Mouse (Mus musculus) midbrain, embryonic 11.5 days (tissue): Measurements from ENCODE around the gene D930048N14Rik. TPM values are rescaled to one million over a fixed set of nuclear protein-coding genes. Genes with fewer than 3 reads are reported as not detected.

Source experiments
- ATAC-seq: fragments of 200-750 bp; cut with Nextera tagmentation; 2 replicates; pipeline ENCODE4 v1.8.0; 2017; ENCODE audit warnings: moderate TSS enrichment, moderate library complexity; ENCODE audit not compliant: low FRiP score
- DNase-seq: peaks from one replicate; pipeline ENCODE4 v3.0.0; 2015; ENCODE audit warnings: low spot score; ENCODE audit errors: missing footprints
- H3K27ac ChIP-seq: fragments of 300-500 bp; sonication (generic); 2 replicates; pipeline ENCODE4 v1.5.1; 2014; ENCODE audit warnings: low read depth, low read length
- H3K27me3 ChIP-seq: fragments of 300-500 bp; sonication (generic); 2 replicates; pipeline ENCODE4 v1.6.1; 2014; ENCODE audit warnings: mild to moderate bottlenecking, low read length, moderate library complexity, mixed read lengths; ENCODE audit not compliant: control insufficient read depth, insufficient read depth
- H3K36me3 ChIP-seq: fragments of 300-500 bp; sonication (generic); 2 replicates; pipeline ENCODE4 v1.6.1; 2014; ENCODE audit warnings: mild to moderate bottlenecking, low read length, moderate library complexity, mixed read lengths; ENCODE audit not compliant: control insufficient read depth, insufficient read depth
- H3K4me1 ChIP-seq: fragments of 300-500 bp; sonication (generic); 2 replicates; pipeline ENCODE4 v1.6.1; 2014; ENCODE audit warnings: low read length; ENCODE audit not compliant: control insufficient read depth, insufficient read depth
- H3K4me2 ChIP-seq: fragments of 300-500 bp; sonication (generic); 2 replicates; pipeline ENCODE4 v1.6.1; 2014; ENCODE audit warnings: mild to moderate bottlenecking, moderate library complexity
- H3K4me3 ChIP-seq: fragments of 300-500 bp; sonication (generic); 2 replicates; pipeline ENCODE4 v1.5.1; 2014; ENCODE audit warnings: low read depth, low read length
- H3K9ac ChIP-seq: fragments of 300-500 bp; sonication (generic); 2 replicates; pipeline ENCODE4 v1.6.1; 2014; ENCODE audit warnings: low read length
- H3K9me3 ChIP-seq: fragments of 300-500 bp; sonication (generic); 2 replicates; pipeline ENCODE4 v1.6.1; 2016; ENCODE audit warnings: low read length; ENCODE audit not compliant: control insufficient read depth
- WGBS: fragments of 180-500 bp; shearing (Covaris S2); extraction: QIAGEN DNeasy Blood & Tissue Kit; methylation state at CpG from one replicate; pipeline ENCODE4 v1.1.7; 2014; 5-methylcytosine and 5-hydroxymethylcytosine counted together
- polyA plus RNA-seq: library from polyadenylated mRNA; unstranded; fragments of >200 nt; fragmentation: Nextera tagmentation; extraction: Ambion mirVana; gene quantifications from 2 replicates; pipeline ENCODE4 v1.2.1, GENCODE M21; 2014

The D930048N14Rik gene
- polyA plus RNA-seq, 1 experiment from 2014 or later: 0.18 TPM

DNA sequence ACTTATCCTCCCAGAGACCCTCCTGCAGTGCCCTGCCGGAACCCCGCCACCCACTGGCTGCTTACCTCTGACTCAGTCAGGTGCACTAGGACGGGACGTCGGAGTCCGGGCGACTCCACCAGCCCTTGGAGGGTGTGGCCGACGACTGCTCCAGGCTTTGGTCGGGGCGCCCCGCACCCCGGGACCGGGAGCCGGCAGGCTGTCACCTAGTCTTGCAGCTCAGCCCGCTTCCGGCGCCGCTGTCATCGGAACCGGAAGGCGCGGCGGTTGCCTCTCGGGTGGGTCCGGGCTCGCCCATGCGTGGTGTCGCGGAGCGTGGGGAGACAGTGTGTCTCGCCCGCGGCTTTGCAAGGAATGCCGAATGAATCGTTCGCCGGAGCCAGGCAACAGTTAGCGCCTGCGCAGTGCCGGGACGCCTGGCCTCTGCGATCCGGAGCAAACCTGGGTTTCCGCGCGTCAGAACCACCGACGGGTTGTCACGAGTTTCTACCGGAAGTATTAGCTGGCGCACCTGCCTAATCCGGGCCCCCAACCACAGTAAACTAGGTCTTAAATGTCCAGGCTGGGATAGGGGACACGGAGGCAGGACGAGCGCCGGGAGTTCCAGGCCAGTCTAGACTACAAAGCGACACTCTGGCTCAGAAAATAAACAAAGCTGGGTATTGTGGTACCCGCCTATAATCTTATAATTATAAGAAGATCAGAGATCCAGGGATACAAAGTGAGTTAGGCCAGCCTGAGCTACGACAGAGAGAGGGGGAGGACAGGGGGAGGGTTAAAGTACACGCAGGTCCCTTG, 15.0 kb upstream of the D930048N14Rik start, which contains the start of gene Rmnd5b:
TSS of gene Rmnd5b (minus strand) at position 372 of the 798 bp plus-strand sequence.
- DNase-seq (peak; percentile 98), ATAC-seq (peak; percentile 85)
- peak within 1 kb of the TSS; percentile 54 for H3K4me2 ChIP-seq
- H3K36me3 ChIP-seq: no peaks in the 10 kb centered on the region
- peak within 1 kb of the TSS; percentile 68 for H3K9ac ChIP-seq
- H3K27ac ChIP-seq: peak within 1 kb of the TSS; percentile 45; the same call in 1 of the 2 replicates
- no peaks in the 10 kb centered on the region for H3K27me3 ChIP-seq
- WGBS: under 1% methylated on average over 60 of the region's 61 CpGs
- no peaks in the 10 kb centered on the region for H3K9me3 ChIP-seq
- H3K4me1 ChIP-seq: peaks cover 11% of the 10 kb centered on the region; the same call in 1 of the 2 replicates
- peak within 1 kb of the TSS; percentile 57 for H3K4me3 ChIP-seq

DNA sequence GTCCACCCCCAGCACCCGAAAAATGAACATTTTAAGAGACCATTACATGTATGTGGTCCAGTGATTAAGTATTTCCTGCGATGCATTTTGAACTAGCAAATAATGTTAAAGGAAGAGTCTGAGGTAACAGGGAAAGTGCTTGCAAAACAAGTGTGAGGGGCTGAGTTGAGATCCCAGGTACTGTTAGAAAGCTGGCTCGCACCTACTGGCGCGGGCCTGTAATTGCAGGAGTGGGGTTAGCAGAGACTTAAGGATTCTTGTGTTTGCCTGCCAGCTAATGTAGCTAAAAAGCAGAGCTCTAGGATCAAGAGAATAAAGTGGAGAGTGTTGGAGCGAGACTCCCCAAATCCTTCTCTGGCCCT, 14.4 kb upstream of the D930048N14Rik start:
- 3% methylated on average over 6 of the region's 6 CpGs for WGBS
- H3K27me3 ChIP-seq: no peaks in the 10 kb centered on the region

DNA sequence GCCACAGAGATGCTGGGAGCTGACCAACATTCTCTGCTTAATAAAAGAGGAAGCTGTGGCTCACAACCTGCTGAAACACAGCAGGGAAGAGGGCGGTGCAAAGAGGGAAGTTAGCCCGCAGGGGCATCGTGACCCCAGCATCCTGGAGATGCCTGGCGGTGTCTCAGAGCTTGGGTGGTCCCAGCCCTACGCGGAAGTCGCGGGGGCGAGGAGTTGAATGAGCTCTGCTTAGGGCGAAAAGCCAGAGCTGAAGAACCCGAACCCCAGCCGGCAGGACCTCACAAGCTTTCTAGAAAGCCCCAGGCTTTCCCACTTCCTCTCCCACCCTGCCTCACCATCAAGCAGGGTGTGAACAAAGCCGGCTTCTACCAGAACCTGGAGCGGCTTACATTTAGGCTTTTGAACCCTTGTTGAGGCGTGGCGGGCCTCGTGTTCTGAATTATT, 12.8 kb upstream of the D930048N14Rik start:
- no peaks in the 10 kb centered on the region for H3K36me3 ChIP-seq
- no peaks in the 10 kb centered on the region for H3K27me3 ChIP-seq
- ATAC-seq (no peak), DNase-seq (peak; percentile 93)
- H3K4me2 ChIP-seq: peak overlapping the region; percentile 3; the same call in 1 of the 2 replicates
- no peak overlapping the region for H3K27ac ChIP-seq
- 5% methylated on average over 17 of the region's 17 CpGs for WGBS
- H3K4me3 ChIP-seq: no peak overlapping the region
- H3K9ac ChIP-seq: peak overlapping the region; percentile 14; the same call in 1 of the 2 replicates
- peaks cover 11% of the 10 kb centered on the region; the same call in 1 of the 2 replicates for H3K4me1 ChIP-seq
- no peaks in the 10 kb centered on the region for H3K9me3 ChIP-seq

More for the DNA sequence above, 14.4 kb upstream of the D930048N14Rik start:
- H3K9ac ChIP-seq: peak overlapping the region; percentile 68
- peak overlapping the region; percentile 57 for H3K4me3 ChIP-seq
- DNase-seq (peak; percentile 93), ATAC-seq (peak; percentile 43)
- no peaks in the 10 kb centered on the region for H3K36me3 ChIP-seq
- peak overlapping the region; percentile 54 for H3K4me2 ChIP-seq
- no peak overlapping the region for H3K27ac ChIP-seq
- H3K4me1 ChIP-seq: peaks cover 11% of the 10 kb centered on the region; the same call in 1 of the 2 replicates
- no peaks in the 10 kb centered on the region for H3K9me3 ChIP-seq

DNA sequence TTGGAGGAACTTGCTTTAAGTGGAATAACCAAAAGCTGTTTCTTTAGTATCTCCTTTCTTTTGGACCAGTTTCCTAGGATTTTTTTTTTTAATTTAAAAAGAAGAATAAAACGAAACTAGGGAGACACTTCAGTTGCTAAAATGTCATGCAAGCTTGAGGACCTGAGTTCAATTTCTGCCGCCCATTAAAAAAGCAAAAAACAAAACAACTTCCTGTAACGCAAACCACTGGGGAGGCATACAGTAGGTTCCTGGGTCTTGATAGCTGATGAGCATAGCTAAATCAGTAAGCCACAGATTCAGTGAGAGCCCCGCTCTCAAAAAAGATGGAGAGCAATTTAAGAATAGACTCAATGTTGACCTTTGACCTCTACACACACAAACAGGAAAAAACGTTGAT, 12.3 kb upstream of the D930048N14Rik start:
- DNase-seq (no peak), ATAC-seq (no peak)
- H3K36me3 ChIP-seq: no peaks in the 10 kb centered on the region
- H3K27me3 ChIP-seq: no peaks in the 10 kb centered on the region
- H3K4me2 ChIP-seq: no peak overlapping the region
- no peaks in the 10 kb centered on the region for H3K9me3 ChIP-seq
- H3K4me3 ChIP-seq: no peak overlapping the region
- WGBS: 74% methylated on average over 5 of the region's 5 CpGs
- no peak overlapping the region for H3K27ac ChIP-seq
- H3K4me1 ChIP-seq: peaks cover 11% of the 10 kb centered on the region; the same call in 1 of the 2 replicates
- no peak overlapping the region for H3K9ac ChIP-seq

DNA sequence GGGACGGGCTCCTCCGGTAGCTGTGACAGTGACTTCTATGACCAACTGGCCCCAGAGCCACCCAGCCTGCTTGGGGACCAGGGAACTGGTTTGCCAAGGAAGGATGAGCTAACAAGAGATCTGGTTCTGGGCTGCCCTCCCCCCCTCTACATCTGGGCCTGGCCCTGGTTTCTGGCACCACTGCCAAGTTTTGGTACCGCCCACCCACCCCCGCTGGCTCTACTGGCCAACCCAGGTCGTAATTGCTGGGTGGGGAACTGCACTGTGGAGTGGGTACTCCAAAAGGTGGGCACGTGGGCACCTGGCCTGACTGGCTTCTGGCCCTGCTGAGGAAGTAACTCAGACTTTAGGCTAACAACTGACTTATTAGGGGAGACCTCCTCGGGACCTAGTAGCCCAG, 10.0 kb upstream of the D930048N14Rik start:
- Histone ChIP-seq H3K27ac (no peak overlapping the region), H3K27me3 (no peaks in the 10 kb centered on the region), H3K9me3 (no peaks in the 10 kb centered on the region), H3K9ac (no peak overlapping the region), H3K4me1 (peaks cover 10% of the 10 kb centered on the region; the same call in 1 of the 2 replicates), H3K4me2 (no peak overlapping the region), H3K36me3 (no peaks in the 10 kb centered on the region), H3K4me3 (no peak overlapping the region)
- 83% methylated on average over 7 of the region's 7 CpGs for WGBS
- ATAC-seq (no peak), DNase-seq (no peak)

DNA sequence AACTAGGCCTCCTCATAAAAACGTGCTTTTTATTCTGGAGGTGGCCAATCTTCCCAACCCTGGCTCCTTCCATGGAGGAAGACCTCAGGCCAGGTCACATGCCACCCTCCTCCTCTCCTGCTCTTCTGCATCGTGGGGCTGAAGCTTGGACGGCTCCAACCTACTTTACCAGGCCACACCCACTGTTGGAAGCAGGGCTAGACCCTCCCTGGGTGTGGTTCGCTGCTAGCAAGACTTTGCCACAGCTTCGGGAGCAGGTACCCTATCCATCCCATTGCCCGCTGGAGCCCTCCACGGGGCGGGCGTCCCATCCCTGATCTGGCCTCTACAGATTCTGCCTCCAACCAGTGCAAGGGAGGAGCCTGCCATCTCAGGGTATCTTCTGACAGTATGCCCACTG, 7.6 kb upstream of the D930048N14Rik start:
- no peaks in the 10 kb centered on the region for H3K9me3 ChIP-seq
- no peak for DNase-seq
- no peak overlapping the region for H3K4me2 ChIP-seq
- no peaks in the 10 kb centered on the region for H3K27me3 ChIP-seq
- H3K9ac ChIP-seq: no peak overlapping the region; the same call in 1 of the 2 replicates
- H3K27ac ChIP-seq: no peak overlapping the region
- no peak overlapping the region for H3K4me3 ChIP-seq
- no peak for ATAC-seq
- peaks cover 8% of the 10 kb centered on the region for H3K4me1 ChIP-seq
- WGBS: 85% methylated on average over 9 of the region's 9 CpGs
- no peaks in the 10 kb centered on the region for H3K36me3 ChIP-seq

DNA sequence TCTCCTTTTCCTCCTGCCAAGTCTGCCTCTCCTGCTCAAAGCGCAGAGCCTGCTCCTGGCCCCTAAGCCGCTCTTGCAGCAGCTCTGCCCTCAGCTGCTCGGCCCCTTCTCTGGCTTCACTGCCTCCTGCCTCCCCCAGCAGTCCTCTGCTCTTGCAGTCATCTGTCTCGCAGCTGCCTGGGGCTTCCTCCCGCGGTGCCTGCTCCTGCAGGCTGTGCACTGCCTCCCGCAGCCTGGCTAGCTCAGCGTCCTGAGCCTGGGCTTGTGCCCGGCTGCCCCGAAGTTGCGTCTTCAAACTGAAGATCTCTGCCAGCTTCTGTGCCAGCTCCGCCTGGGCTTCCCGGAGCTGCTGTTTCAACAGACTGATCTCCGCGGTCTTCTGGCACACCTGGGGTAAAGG, 7.0 kb upstream of the D930048N14Rik start:
- no peaks in the 10 kb centered on the region for H3K9me3 ChIP-seq
- H3K9ac ChIP-seq: no peak overlapping the region
- DNase-seq (no peak), ATAC-seq (no peak)
- peaks cover 12% of the 10 kb centered on the region for H3K4me1 ChIP-seq
- H3K4me2 ChIP-seq: no peak overlapping the region
- 60% methylated on average over 15 of the region's 15 CpGs for WGBS
- H3K27ac ChIP-seq: no peak overlapping the region
- H3K36me3 ChIP-seq: no peaks in the 10 kb centered on the region
- no peak overlapping the region for H3K4me3 ChIP-seq
- H3K27me3 ChIP-seq: no peaks in the 10 kb centered on the region

DNA sequence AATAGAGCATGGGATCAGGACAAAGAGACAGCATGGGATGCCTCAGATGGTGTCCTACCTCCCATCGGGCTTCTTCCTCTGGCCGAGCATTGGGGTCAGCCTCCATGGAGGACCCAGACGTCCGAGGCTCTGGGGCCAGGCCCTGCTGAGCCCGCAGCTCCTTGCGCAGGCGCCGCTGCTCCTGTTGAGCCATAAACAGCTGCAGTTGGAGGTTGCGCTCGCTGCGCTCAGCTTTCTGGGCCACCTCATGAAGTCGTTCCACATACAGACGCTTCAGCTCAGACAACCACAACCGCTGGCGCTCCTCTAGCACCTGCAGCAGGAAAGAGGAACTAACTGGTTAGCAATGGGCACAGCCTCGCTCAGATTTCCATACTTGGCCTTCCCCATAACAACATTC, 6.5 kb upstream of the D930048N14Rik start:
- Histone ChIP-seq H3K9ac (no peak overlapping the region), H3K36me3 (no peaks in the 10 kb centered on the region), H3K9me3 (no peaks in the 10 kb centered on the region), H3K4me1 (peaks cover 17% of the 10 kb centered on the region), H3K27me3 (no peaks in the 10 kb centered on the region), H3K4me3 (no peak overlapping the region), H3K27ac (no peak overlapping the region), H3K4me2 (no peak overlapping the region)
- ATAC-seq (no peak), DNase-seq (no peak)
- WGBS: 69% methylated on average over 16 of the region's 16 CpGs

DNA sequence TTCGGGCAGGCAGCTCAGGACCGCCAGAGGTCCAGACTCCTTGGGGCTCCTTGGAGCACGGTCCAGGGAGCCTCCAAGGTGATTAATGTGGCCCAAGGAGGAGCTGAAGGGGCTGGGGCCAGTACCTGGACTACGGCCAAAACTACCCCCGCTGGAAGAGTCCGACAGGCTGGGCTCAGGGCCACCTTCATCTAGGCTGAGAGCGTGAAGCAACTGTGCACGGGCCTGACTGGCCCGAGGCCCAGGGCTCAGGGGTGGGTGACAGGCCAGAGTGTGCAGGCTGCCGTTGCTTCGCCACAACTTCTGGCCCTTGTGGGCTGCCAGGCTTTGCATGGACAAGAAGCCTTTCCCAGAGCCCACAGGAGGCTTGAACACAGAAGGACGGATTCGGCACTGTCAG, 5.5 kb upstream of the D930048N14Rik start:
- DNase-seq: no peak
- WGBS: 94% methylated on average over 13 of the region's 13 CpGs
- Histone ChIP-seq H3K9me3 (no peaks in the 10 kb centered on the region), H3K27me3 (peaks cover 6% of the 10 kb centered on the region), H3K4me2 (no peak overlapping the region), H3K4me3 (no peak overlapping the region), H3K4me1 (peaks cover 28% of the 10 kb centered on the region), H3K27ac (no peak overlapping the region), H3K9ac (no peak overlapping the region), H3K36me3 (no peaks in the 10 kb centered on the region)
- no peak for ATAC-seq
